Mouse (Mus musculus) layer of hippocampus, adult 2 months (tissue): ENCODE data around the gene Morc1. TPM values are rescaled to one million over a fixed set of nuclear protein-coding genes. Genes with fewer than 3 reads are reported as not detected.

Source experiments
- DNase-seq, 2 experiments: peaks; one replicate each; pipeline ENCODE4 v3.0.0; 2022; ENCODE audit warnings: low spot score in 2 of 2
- H3K27ac ChIP-seq: fragments of 200-600 bp; 2 replicates; pipeline ENCODE4 v1.8.1; 2022
- H3K4me3 ChIP-seq: fragments of 200-600 bp; 2 replicates; pipeline ENCODE4 v1.8.1; 2022; ENCODE audit warnings: mild to moderate bottlenecking
- CTCF ChIP-seq: fragments of 200-600 bp; conservative IDR thresholded peaks from 2 replicates; pipeline ENCODE4 v1.8.1; 2022; ENCODE audit warnings: antibody characterized with exemption, mild to moderate bottlenecking, moderate library complexity
- total RNA-seq, 2 experiments: library from RNA; stranded (reverse); gene quantifications; 2 replicates each; pipeline ENCODE4 v1.2.3; 2021

Morc1 gene
- total RNA-seq, 2 experiments from 2014 or later, result 0.25 TPM; not detected in 1

DNA sequence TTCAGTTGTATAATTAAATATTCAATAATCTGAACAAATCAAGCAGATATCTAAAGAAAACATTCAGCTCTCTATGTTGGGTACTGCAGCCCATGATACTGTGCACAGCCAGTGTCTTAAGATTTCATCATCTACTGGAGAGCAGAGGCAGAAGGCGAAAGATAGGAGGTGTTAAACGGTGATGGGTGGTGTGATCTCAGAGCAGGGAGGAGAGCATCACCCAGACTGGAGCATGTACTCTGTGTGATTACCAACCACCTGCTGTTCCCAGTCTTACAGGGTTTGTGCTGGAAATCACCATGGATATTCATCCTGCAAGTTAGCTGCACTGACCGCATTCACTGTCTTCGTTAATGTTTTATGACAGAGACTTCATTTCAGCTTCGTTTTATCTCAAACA is 106.1 kb downstream of the Morc1 start:
- no peak for TF ChIP-seq CTCF

DNA sequence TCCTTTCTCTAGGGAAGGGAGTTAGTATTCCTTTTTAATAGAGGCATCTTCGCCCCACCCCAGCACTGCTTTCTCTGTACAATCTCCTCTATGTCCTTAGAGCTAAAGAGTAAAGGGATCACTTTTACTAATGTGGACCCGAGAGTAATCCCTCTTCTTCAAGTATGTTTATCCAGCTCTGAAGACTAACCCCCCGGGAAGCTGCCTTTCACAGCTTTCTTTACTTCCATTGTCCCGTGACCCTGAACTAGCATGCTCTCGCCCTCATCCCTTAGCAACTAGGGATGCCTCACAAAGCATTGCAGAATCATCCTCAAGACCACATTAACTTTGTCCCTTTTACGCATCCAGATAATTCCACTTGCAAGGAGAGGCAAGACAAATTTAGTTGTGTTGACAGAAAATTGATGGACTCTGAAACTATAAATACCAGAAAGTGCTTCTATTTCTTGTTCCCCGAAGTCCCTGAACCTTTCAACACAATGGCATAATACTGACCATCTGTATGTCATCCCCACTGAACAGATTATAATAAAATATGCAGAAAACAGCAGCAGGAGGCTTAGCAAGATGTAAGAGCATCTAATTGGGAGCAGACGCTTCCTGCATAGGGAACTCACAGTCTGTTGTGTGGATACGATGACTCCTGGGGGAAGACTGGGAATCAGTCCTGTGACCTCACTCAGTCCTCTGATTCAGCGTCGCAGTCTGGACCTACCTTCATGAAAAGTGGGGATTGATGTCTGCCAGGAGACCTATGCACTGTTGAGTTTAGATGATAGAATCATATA is 131.4 kb downstream of the Morc1 start:
- DNase-seq, result no peak
- no peak for TF ChIP-seq CTCF
- no peak overlapping the region for H3K27ac ChIP-seq
- H3K4me3 ChIP-seq, result no peak overlapping the region

More for the DNA sequence above, 106.1 kb downstream of the Morc1 start:
- peak; percentile 14 to 20 for DNase-seq
- Histone ChIP-seq H3K4me3 (no peak overlapping the region), H3K27ac (peak overlapping the region; percentile 53; the same call in 1 of the 2 replicates)

DNA sequence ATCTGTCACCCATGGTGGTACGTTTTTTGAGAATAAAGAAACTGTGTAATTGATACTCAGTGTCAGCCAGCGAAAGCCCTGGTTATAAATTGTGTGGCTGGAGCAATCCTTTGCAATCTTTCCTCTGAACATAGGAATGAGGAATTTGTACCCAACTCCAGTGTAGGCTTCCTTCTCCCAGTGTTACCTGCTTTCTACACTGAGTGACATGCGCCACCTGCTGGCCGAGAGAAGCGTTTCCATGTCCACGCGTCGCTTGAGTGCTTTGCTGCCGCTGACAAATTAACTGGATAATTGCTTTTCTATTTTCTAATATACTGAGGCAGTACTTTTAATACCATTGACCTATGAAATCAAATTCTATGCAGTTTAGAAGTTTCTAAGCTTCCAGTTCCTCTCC is 139.3 kb downstream of the Morc1 start:
- Histone ChIP-seq H3K4me3 (no peak overlapping the region), H3K27ac (no peak overlapping the region)
- TF ChIP-seq CTCF, result peak; percentile 96
- DNase-seq, result peak; percentile 64 to 70

DNA sequence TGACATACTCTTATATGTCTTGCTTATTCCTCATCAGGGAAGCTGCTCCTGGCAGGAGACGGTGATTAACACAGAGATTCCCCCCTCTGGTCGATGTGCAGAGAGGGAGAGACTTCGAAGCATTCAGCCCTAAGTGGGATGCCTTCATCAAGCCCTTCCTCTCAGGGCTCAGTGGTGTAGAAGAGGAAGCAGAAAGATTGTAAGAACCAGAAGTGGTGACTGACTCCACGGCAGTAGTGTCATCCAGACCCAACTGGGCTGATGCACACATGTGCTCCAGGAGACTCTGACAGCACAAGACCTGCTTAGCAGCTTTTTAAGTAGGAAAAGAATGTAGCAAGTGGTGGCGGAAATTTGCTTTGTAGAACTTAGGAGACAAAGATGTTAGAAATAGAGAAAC is 143.0 kb downstream of the Morc1 start:
- no peak for TF ChIP-seq CTCF
- H3K4me3 ChIP-seq, result no peak overlapping the region
- no peak overlapping the region for H3K27ac ChIP-seq
- DNase-seq, result no peak

DNA sequence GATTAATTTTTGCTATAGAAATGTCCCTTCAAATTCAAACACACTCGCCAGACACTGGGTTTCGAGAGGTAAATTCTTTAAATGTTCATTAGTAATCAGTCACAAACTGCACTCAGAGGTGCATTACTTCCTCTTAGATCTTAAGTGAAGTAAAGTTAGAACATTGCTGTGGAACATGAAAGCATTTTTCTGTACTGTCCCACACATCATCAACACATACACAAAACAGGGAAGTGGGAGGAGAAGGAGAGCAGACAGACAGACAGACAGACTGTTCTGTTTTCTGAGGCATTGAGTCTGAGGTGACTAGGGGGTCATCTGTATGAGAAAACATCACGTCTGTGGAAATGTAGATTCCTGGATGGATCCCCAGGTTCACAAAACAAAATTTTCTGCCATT is 143.5 kb downstream of the Morc1 start:
- no peak for TF ChIP-seq CTCF
- Histone ChIP-seq H3K27ac (no peak overlapping the region), H3K4me3 (no peak overlapping the region)
- no peak for DNase-seq

DNA sequence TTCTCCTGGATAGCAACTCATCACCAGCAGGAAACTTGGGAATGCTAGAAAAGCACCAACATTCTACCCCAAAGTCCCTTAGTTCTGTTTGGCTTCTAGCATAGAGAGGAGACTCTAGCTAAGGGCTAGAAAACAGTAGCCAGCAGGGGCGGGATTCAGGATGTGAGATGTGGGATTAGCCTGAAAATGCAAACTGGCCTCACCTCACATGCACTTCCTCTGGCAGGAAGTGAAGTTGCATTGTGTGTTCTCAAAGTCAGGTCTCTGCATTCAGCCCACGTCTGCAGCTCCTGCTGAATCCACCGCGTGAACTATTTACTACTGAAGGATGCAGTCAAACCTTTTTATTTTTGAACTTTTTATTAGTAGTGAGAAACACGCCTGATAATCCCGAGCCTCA is 154.3 kb downstream of the Morc1 start:
- Histone ChIP-seq H3K27ac (no peak overlapping the region), H3K4me3 (no peak overlapping the region)
- no peak for DNase-seq
- TF ChIP-seq CTCF, result no peak

DNA sequence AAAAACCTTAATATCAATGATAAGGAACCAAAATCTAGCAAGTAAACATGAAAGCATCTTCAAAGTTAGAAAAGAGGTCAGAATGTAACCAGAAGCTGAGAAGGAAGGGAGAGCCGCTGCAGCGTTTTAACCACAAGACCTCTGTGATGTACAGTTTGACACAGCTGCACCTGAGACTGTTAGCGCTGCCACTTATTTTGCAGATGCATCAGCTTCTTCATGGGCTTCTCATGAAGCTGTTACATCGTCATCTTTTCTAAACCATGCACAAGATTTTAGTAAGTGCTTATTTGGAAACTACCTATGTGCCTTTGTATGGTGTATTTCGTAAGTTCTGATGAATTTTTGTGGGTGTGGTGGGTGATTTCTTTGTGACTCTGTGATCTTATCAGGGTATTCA is 163.4 kb downstream of the Morc1 start:
- no peak for TF ChIP-seq CTCF
- no peak for DNase-seq
- no peak overlapping the region for H3K4me3 ChIP-seq
- no peak overlapping the region for H3K27ac ChIP-seq

DNA sequence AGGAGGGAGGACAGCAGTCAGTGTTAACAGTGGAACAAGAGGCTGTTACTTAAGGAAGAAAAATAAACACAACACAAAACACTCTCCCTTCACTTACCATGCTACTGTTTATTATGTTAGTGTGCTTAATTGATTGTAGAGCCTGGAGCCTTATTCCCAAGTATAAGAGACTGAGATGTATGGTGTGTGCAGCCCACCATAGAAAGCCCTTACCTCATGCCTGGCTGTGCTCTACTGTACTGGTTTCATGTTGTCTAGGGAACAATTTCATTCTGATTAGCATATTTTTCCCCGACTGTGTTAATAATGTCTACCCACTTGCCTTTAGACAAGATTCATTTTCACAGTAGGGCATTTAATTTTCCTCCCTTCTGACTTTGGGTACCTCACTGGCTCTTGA is 164.2 kb downstream of the Morc1 start:
- Histone ChIP-seq H3K4me3 (no peak overlapping the region), H3K27ac (no peak overlapping the region)
- DNase-seq, result no peak
- no peak for TF ChIP-seq CTCF

DNA sequence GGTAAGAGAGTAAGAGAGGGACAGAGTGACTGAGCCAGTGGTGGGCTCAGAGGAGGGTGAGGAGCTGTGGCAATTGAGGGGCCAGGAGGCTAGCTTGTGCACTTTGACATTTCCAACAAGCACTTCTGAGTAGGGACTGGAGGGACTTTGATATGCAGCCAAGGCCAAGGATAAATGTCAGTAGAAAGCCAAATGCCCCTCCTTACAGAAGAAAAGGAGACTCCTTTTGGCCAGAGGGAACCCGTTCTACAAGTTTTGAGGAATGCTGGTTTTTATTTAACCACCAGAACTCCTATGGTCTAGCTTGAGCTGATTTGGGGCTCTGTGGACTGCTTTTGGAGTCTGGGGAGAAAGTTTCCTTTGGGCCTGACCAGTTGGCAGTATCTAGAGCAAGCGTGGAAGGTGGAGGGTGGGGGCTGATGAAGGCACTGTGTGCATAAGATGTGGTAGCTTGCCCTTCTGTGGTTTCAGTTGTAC is 172.7 kb downstream of the Morc1 start:
- Histone ChIP-seq H3K4me3 (no peak overlapping the region), H3K27ac (no peak overlapping the region)
- TF ChIP-seq CTCF, result no peak
- no peak for DNase-seq

DNA sequence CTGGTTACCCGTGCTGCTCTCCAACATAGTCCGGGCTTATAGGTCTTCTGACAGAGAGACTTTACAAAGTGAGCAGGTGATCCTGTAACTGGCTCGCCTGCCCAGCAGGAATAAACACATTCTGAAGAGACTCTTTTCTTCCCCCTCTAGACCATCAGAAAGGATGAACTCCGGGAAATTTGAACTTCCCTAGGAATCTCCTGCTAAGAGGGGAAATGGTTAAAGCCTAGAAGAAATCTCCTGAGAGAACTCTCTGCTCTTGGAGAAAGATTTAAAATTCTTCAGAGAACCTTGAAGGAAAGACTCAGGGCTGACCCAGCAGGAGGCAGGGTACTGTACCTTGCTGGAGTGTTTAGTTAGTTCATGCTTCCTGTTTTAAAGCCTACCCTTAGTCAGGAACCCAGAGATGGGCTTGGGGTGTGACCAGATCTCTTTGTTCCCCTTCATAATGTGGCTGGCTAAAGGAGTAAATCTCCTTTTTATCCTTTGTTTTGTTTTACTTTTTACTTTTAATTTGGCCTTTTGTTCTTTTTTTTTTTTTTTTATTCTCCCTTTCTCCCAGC is 175.5 kb downstream of the Morc1 start:
- no peak for TF ChIP-seq CTCF
- Histone ChIP-seq H3K27ac (no peak overlapping the region), H3K4me3 (no peak overlapping the region)
- no peak for DNase-seq

DNA sequence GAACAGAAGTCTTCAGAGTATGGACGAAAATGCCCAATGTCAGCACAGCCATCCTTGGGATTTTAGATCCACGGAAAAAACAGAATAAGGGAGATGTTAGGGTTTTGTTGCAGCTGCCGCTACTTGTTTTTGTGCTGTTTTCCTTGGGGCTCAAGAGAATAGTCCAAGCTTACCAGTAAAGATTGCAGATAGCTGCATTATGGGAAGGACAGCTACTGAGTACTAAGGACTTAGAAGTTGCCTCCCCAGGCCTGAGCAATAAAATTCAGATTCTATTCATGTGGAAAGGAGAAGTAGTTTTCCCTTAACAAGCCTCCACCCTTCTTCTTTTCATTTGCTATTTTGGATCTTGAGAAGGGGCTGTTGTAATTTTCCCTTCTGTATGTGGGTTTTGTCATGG is 177.2 kb downstream of the Morc1 start:
- DNase-seq, result no peak
- TF ChIP-seq CTCF, result no peak

DNA sequence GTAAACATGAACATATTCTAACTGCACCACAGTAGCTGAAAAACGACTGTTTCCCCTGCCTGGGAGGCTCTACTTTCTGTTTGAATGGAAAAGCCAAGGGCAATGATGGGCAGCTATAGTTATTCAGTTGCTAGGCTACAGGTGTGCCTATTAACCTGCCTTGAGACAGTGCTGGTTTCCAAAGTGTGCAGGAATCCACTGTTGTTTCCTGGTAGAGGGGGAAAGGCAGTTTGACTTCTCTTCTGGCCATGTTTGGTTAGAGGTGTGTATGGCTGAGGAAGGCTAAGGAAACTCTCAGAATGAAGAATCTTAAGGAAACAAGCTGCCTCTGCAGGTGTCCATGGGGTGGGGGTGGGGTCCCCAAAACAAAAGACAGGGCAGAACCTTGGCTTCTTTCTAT is 179.8 kb downstream of the Morc1 start:
- Histone ChIP-seq H3K27ac (no peak overlapping the region), H3K4me3 (no peak overlapping the region)
- no peak for TF ChIP-seq CTCF
- no peak for DNase-seq

More for the DNA sequence above, 177.2 kb downstream of the Morc1 start:
- Histone ChIP-seq H3K4me3 (no peak overlapping the region), H3K27ac (no peak overlapping the region)

DNA sequence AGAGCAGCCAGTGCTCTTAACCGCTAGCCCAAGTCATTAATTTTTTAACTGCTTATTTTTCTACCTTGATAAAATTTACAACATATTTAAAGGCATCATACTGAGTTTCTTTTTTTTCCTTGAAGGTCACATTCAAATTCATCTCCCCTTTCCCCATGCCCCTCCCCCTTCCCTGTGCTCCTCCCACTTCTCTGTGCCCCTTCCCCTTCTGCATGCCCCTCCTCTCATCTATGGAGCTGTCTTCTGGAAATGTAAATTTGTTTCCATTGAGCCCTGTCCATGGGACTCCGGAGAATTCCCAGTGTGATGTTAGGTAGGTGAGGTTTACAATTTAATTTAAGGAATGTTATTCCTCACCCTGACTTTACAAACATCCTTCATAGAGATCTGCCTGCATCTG is 180.4 kb downstream of the Morc1 start:
- no peak for DNase-seq
- no peak for TF ChIP-seq CTCF
- H3K27ac ChIP-seq, result no peak overlapping the region
- no peak overlapping the region for H3K4me3 ChIP-seq

DNA sequence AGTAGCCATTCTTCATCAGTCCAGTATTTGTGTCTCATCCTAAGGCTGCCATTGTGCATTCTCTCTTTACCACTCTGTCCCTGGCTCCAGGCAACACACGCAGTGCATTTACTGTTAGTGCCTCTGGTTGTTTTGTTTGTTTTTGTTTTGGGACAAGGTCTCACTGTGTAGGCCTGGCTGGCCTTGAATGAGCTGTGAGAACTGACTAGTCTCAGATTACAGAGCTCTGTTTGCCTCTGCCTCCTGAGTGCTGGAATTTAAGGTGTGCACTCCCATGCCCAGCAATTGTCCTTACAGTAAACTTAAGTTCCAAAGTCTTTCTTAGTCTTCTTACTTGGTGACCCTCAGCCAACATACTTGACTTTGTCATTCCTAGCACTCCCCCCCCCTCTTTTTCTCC is 182.7 kb downstream of the Morc1 start:
- no peak overlapping the region for H3K4me3 ChIP-seq
- no peak for TF ChIP-seq CTCF
- no peak for DNase-seq
- H3K27ac ChIP-seq, result no peak overlapping the region
